Mouse (Mus musculus) kidney, adult 2 months (tissue): ENCODE results near the gene Eif4g3.

ENCODE experiments used
- CTCF ChIP-seq: fragments of 200-500 bp; conservative IDR thresholded peaks from 2 replicates; pipeline ENCODE4 v1.5.1; 2011; ENCODE audit warnings: low read depth, mild to moderate bottlenecking, control low read depth, low read length, moderate library complexity, mixed read lengths; ENCODE audit not compliant: insufficient read depth, insufficient read length
- POLR2A ChIP-seq: fragments of 200-500 bp; IDR thresholded peaks from one replicate; pipeline ENCODE4 v1.6.1; 2011; ENCODE audit warnings: low read depth, low read length, control low read depth

- TF ChIP-seq CTCF (no peak), POLR2A (no peak)
These were observed 46.4 kb downstream of the Eif4g3 start for GRCm38 (mm10) chr4:138039275-138039651.
